Mouse (Mus musculus) testis, adult 2 months (tissue): ENCODE measurements at regions not wholly inside any gene's neighbourhood (a gene's known extent, or its start where the extent isn't known, plus 50 kb on each side); places are given as distances from the start of the nearest gene placed in this dataset.

Experiments used
- H3K27ac ChIP-seq: fragments of 200-500 bp; 2 replicates; pipeline ENCODE4 v1.5.1; 2012; ENCODE audit warnings: low read depth, low read length; ENCODE audit not compliant: control insufficient read depth, insufficient read depth
- H3K27me3 ChIP-seq: fragments of 200-500 bp; 2 replicates; pipeline ENCODE4 v1.6.1; 2012; ENCODE audit warnings: mild to moderate bottlenecking, low read length, moderate library complexity; ENCODE audit not compliant: control insufficient read depth, insufficient read depth
- H3K36me3 ChIP-seq: fragments of 200-500 bp; 2 replicates; pipeline ENCODE4 v1.6.1; 2012; ENCODE audit warnings: mild to moderate bottlenecking, low read length; ENCODE audit not compliant: control insufficient read depth, insufficient read depth
- H3K4me1 ChIP-seq: fragments of 200-500 bp; 2 replicates; pipeline ENCODE4 v1.6.1; 2012; ENCODE audit warnings: low read length; ENCODE audit not compliant: control insufficient read depth, insufficient read depth
- H3K4me3 ChIP-seq: fragments of 200-500 bp; 2 replicates; pipeline ENCODE4 v1.5.1; 2012; ENCODE audit warnings: low read depth, mild to moderate bottlenecking, low read length, moderate library complexity, mixed read lengths; ENCODE audit not compliant: control insufficient read depth
- CTCF ChIP-seq: fragments of 200-500 bp; IDR thresholded peaks from 2 replicates; pipeline ENCODE4 v1.5.1; 2012; ENCODE audit warnings: low read depth, mild to moderate bottlenecking, inconsistent platforms, low read length, moderate library complexity; ENCODE audit not compliant: control insufficient read depth, insufficient read depth, insufficient replicate concordance
- POLR2A ChIP-seq: fragments of 200-500 bp; IDR thresholded peaks from 2 replicates; pipeline ENCODE4 v1.6.1; 2012; ENCODE audit warnings: low read depth, mild to moderate bottlenecking, inconsistent platforms, low read length, moderate library complexity; ENCODE audit not compliant: control insufficient read depth

DNA sequence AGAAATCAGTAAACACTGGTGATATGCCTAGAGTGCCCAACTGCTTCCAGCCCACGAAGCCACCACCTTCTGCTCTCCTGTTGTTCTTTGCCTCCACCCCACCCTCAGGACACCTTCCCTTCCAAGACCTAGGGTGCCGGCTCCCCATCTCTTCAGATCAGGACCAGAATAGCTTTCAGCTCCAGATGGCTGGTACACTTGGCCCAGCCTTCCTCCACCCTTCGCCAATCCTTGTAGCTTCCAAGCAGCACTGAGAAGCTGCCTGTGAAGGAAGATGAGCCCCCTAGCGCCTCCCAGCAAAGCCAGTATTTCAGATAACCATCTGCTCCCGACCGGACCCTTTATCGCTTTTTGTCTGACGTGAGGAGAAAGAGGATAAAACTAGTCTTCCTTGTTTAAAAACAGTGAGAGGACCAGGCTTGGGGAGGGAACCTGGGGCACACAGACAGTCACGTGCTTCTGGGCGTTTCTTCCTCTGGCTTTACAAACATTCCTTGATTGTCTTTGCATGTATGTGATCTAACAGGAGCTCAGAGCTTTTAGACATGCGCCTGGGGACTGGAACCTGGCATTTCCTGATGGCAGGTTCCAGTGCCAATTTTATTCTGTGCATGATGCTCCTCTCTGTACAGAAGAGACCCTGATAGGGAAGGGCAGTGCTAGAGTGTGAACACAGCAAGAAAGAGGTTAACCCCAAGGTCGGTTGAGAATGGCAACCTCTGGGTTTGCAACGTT is 62.0 kb upstream of the Gm11983 start:
- Histone ChIP-seq H3K36me3 (no peaks in the 10 kb centered on the region), H3K4me1 (no peaks in the 10 kb centered on the region), H3K27me3 (no peaks in the 10 kb centered on the region), H3K27ac (no peak overlapping the region), H3K4me3 (no peak overlapping the region)
- TF ChIP-seq CTCF (no peak), POLR2A (no peak)

GRCm38 (mm10) chr11:6898357-6899097 is 61.1 kb upstream of the Gm11983 start:
- H3K27me3 ChIP-seq: no peaks in the 10 kb centered on the region
- peak overlapping the region; percentile 39; the same call in 1 of the 2 replicates for H3K4me3 ChIP-seq
- no peaks in the 10 kb centered on the region for H3K4me1 ChIP-seq
- TF ChIP-seq CTCF (no peak), POLR2A (no peak)
- no peak overlapping the region for H3K27ac ChIP-seq
- no peaks in the 10 kb centered on the region for H3K36me3 ChIP-seq

DNA sequence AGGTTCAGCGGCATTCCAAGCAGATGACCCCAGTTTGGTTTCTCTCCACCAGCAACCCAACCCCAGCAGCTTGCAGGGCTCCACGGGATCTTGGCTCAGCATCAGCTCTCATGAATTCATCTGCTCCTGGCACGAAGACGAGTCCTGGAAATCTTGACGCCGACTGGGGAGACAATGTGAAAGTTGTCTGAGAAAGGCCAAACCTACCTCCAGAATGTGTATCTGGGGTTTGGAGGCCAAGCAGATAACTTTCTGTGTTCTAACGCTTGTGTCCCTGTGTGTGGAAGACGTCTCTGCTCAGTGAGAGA is 58.3 kb upstream of the Gm11983 start:
- Histone ChIP-seq H3K36me3 (no peaks in the 10 kb centered on the region), H3K27me3 (no peaks in the 10 kb centered on the region), H3K4me3 (no peak overlapping the region), H3K4me1 (no peaks in the 10 kb centered on the region), H3K27ac (no peak overlapping the region)
- TF ChIP-seq POLR2A (no peak), CTCF (no peak)

- Histone ChIP-seq H3K4me1 (no peaks in the 10 kb centered on the region), H3K36me3 (no peaks in the 10 kb centered on the region), H3K4me3 (no peak overlapping the region)
These were observed 57.7 kb upstream of the Gm11983 start for GRCm38 (mm10) chr11:6894911-6895785.

DNA sequence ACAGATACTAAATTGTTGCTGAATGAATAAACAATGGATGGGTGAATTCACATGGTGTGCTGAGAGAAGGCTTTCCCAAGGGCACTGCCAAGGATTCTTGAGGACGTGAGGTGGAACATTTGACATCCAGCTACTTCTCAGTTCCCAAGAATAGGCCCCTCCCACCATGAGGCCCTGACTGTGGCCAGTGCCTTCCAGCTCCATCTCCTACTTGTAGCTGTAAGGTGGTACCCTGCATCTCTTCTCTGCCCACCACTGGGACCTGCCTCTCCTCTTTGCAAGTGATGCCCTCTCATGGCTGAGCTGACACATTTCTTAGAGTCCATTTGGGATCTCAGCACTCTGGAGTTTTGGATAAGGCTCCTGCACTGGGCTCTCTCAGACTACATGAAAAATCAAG is 56.3 kb upstream of the Gm11983 start:
- H3K27ac ChIP-seq: no peak overlapping the region
- no peak for TF ChIP-seq CTCF
- TF ChIP-seq POLR2A: no peak
- H3K4me3 ChIP-seq: no peak overlapping the region
- no peaks in the 10 kb centered on the region for H3K36me3 ChIP-seq
- H3K27me3 ChIP-seq: no peaks in the 10 kb centered on the region
- no peaks in the 10 kb centered on the region for H3K4me1 ChIP-seq

More at GRCm38 (mm10) chr11:6894911-6895785, 57.7 kb upstream of the Gm11983 start:
- no peaks in the 10 kb centered on the region for H3K27me3 ChIP-seq
- TF ChIP-seq CTCF: no peak
- no peak for TF ChIP-seq POLR2A
- H3K27ac ChIP-seq: no peak overlapping the region

- TF ChIP-seq POLR2A (no peak), CTCF (no peak)
- H3K4me1 ChIP-seq: no peaks in the 10 kb centered on the region
- no peak overlapping the region for H3K4me3 ChIP-seq
- H3K27ac ChIP-seq: no peak overlapping the region
- no peaks in the 10 kb centered on the region for H3K36me3 ChIP-seq
- H3K27me3 ChIP-seq: no peaks in the 10 kb centered on the region
These were observed 55.6 kb upstream of the Gm11983 start for GRCm38 (mm10) chr11:6893063-6893462.

DNA sequence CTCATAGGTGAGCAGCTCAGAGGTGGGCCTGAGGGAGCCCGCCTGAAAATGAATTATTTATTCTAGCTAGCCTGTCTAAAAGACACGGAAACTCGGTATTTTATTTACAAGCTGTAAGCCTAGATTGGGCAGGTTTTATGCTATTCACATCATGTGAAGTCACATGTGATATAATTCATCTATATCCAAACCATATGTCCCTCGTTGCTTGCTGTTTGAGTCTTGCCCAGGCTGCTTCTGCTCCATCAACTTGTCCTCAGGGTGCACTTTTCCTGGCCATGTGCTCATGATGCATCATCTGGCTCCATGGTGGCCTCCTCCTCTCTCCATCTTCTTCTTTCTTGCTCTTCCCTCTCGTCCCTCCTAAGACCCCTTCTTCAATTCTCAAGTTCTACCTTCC is 53.0 kb upstream of the Gm11983 start:
- no peak overlapping the region for H3K27ac ChIP-seq
- no peaks in the 10 kb centered on the region for H3K4me1 ChIP-seq
- no peaks in the 10 kb centered on the region for H3K36me3 ChIP-seq
- H3K4me3 ChIP-seq: no peak overlapping the region
- TF ChIP-seq POLR2A: no peak
- no peaks in the 10 kb centered on the region for H3K27me3 ChIP-seq
